Comparison of ENCODE assay signal across 11 mouse cellular contexts in the genomic region with DNA sequence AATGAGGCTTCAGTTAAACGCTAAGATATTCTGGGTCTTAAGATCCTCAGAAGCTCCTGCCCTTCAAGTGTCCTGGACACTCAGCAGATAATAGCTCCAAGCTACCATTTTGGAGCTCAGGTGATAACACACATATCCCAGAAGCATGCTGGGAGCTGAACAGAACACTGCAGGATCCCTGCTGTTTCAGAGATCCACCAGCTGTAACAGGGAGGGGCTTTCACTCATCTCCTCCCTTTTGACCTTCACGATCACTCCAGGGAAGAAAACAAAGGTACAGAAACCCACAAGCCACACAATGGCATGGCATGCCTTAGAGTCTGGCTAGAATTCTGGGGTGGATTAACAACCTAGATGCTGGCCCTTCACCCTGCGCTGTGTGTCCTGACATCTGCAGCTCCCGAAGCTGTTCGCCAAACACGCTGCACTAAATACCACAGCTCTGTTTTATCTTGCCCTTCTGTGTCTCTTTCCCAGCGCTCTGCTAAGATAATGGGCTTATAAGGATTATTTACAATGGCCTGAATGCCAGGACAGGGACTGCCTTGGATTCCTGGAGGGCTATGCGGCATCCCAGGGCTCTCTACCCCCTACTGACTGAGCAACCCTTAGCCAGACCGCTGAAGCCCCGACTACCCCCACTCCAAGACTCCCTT. TPM values are rescaled to one million over a fixed set of nuclear protein-coding genes. Genes with fewer than 3 reads are reported as not detected.
DNase-seq lines count a peak whose midpoint lies in the region; ATAC-seq and TF ChIP-seq lines count a peak whose summit lies in the region.
"Had no signal": no experiment of that assay in that cellular context is flagged by ENCODE, and none has a peak within 500 bp of the region (broad histone marks: within the 10 kb centered on the region; RNA-seq: fewer than 3 reads in every experiment).

No protein-coding gene starts in this region.

- TF ChIP-seq CTCF in midbrain, postnatal 0 days (IDR thresholded peaks at IDR 0.05): no peak

- no peak for ATAC-seq in midbrain, postnatal 0 days (ENCODE audit: low FRiP score)
- peak; percentile 24 for ATAC-seq in liver, embryonic 13.5 days (ENCODE audit: low read depth)

- no peak overlapping the region for H3K9ac ChIP-seq in midbrain, postnatal 0 days (replicated peaks; ENCODE audit: low read length, poor library complexity, severe bottlenecking)
- peak overlapping the region; percentile 54; the same call in 1 of the 2 replicates for H3K9ac ChIP-seq in liver, embryonic 13.5 days

- no peak overlapping the region for H3K4me3 ChIP-seq in midbrain, embryonic 10.5 days
- no peak overlapping the region for H3K4me3 ChIP-seq in midbrain, postnatal 0 days (ENCODE audit: low read depth, low read length)
- H3K4me3 ChIP-seq in embryonic facial prominence, embryonic 10.5 days: 0 out of 2 replicates have a peak overlapping the region, but pooled peaks have one; percentile 0
- H3K4me3 ChIP-seq in liver, embryonic 13.5 days (replicated peaks): no peak overlapping the region

- H3K9me3 ChIP-seq in midbrain, embryonic 10.5 days (replicated peaks): no peaks in the 10 kb centered on the region
- no peaks in the 10 kb centered on the region for H3K9me3 ChIP-seq in midbrain, postnatal 0 days (ENCODE audit: low read length)
- no peaks in the 10 kb centered on the region for H3K9me3 ChIP-seq in embryonic facial prominence, embryonic 10.5 days
- no peaks in the 10 kb centered on the region for H3K9me3 ChIP-seq in liver, embryonic 13.5 days (replicated peaks)

- no peak overlapping the region for H3K4me2 ChIP-seq in midbrain, postnatal 0 days (ENCODE audit: low read depth, low read length, poor library complexity, severe bottlenecking)
- peak overlapping the region; percentile 42 for H3K4me2 ChIP-seq in liver, embryonic 13.5 days

- H3K4me1 ChIP-seq in midbrain, embryonic 10.5 days: peaks cover 42% of the 10 kb centered on the region
- no peaks in the 10 kb centered on the region; the same call in none of the 2 replicates for H3K4me1 ChIP-seq in midbrain, postnatal 0 days (ENCODE audit: insufficient read depth, low read length)
- H3K4me1 ChIP-seq in embryonic facial prominence, embryonic 10.5 days: peaks cover 21% of the 10 kb centered on the region
- H3K4me1 ChIP-seq in liver, embryonic 13.5 days (replicated peaks): peaks cover 59% of the 10 kb centered on the region

- 5% methylated on average over 10 of the region's 10 CpGs for WGBS in midbrain, embryonic 10.5 days
- 10% methylated on average over 10 of the region's 10 CpGs for WGBS in midbrain, postnatal 0 days
- WGBS in embryonic facial prominence, embryonic 10.5 days: 9% methylated on average over 10 of the region's 10 CpGs
- 16% methylated on average over 10 of the region's 10 CpGs for WGBS in liver, embryonic 13.5 days (ENCODE audit: insufficient replicate concordance)

- peaks cover 26% of the 10 kb centered on the region for H3K27me3 ChIP-seq in midbrain, embryonic 10.5 days (ENCODE audit: low read depth, poor library complexity, severe bottlenecking)
- H3K27me3 ChIP-seq in midbrain, postnatal 0 days (ENCODE audit: insufficient read depth, low read length): no peaks in the 10 kb centered on the region
- peaks cover 12% of the 10 kb centered on the region for H3K27me3 ChIP-seq in embryonic facial prominence, embryonic 10.5 days (replicated peaks; ENCODE audit: low read depth, poor library complexity, severe bottlenecking)
- H3K27me3 ChIP-seq in liver, embryonic 13.5 days: no peaks in the 10 kb centered on the region

- peaks cover 13% of the 10 kb centered on the region for H3K36me3 ChIP-seq in midbrain, embryonic 10.5 days
- no peaks in the 10 kb centered on the region for H3K36me3 ChIP-seq in midbrain, postnatal 0 days (ENCODE audit: insufficient read depth, low read length)
- peaks cover 28% of the 10 kb centered on the region for H3K36me3 ChIP-seq in embryonic facial prominence, embryonic 10.5 days (replicated peaks)
- peaks cover 17% of the 10 kb centered on the region for H3K36me3 ChIP-seq in liver, embryonic 13.5 days

- H3K27ac ChIP-seq in midbrain, embryonic 10.5 days (replicated peaks): peak overlapping the region; percentile 6; the same call in 1 of the 2 replicates
- no peak overlapping the region for H3K27ac ChIP-seq in midbrain, postnatal 0 days (ENCODE audit: low read depth, low read length)
- H3K27ac ChIP-seq in embryonic facial prominence, embryonic 10.5 days (replicated peaks): peak overlapping the region; percentile 24; the same call in 1 of the 2 replicates
- peak overlapping the region; percentile 100 for H3K27ac ChIP-seq in liver, embryonic 13.5 days

- peak; percentile 36 for DNase-seq in midbrain, embryonic 10.5 days (ENCODE audit: low spot score)
- no peak for DNase-seq in midbrain, postnatal 0 days (ENCODE audit: low spot score)
- no peak for DNase-seq in embryonic facial prominence, embryonic 10.5 days (ENCODE audit: low spot score)
- peak; percentile 43 for DNase-seq in liver, embryonic 13.5 days
- peak; percentile 56 for DNase-seq in retina, postnatal 1 day
- no peak for DNase-seq in right cerebral cortex, postnatal 14 days
- no peak for DNase-seq in adrenal gland, adult 2 months
- DNase-seq in lung, postnatal 25 days (ENCODE audit: low spot score): no peak
- DNase-seq: cerebellum, adult 9-11 months; gastrocnemius, postnatal 10 days; kidney, postnatal 25 days had no signal

RNA-seq across cellular contexts. Expression of a gene that starts 36.8 kb away (rescaled TPM):
- 11.0 and 13.1 TPM in 2 replicates for polyA plus RNA-seq in midbrain, embryonic 10.5 days (2016; fragmentation: Nextera tagmentation; extraction: Ambion mirVana)
- 16.8 and 22.5 TPM in 2 replicates for total RNA-seq in midbrain, postnatal 0 days (2014; rRNA removed)
- 7.1 and 8.9 TPM in 2 replicates for polyA plus RNA-seq in midbrain, postnatal 0 days (2015; fragmentation: Nextera tagmentation; extraction: Ambion mirVana)
- polyA plus RNA-seq in embryonic facial prominence, embryonic 10.5 days (2016; fragmentation: Nextera tagmentation; extraction: Ambion mirVana): 12.9 and 13.3 TPM in 2 replicates
- 59.4 and 73.6 TPM in 2 replicates for polyA plus RNA-seq in liver, embryonic 13.5 days (2015; fragmentation: Nextera tagmentation; extraction: Ambion mirVana)
- total RNA-seq in adrenal gland, adult 2 months (2021): 10 to 100 TPM; 33.2 to 33.4 TPM
- 19.4 and 27.3 TPM in 2 replicates for polyA plus RNA-seq in adrenal gland, adult 2 months (2012; rRNA removed)

Comparison
In these comparisons a context has a peak if more than half of its experiments do, and no peak if none do; other contexts are left out.
1. DNase-seq: peak in midbrain, embryonic 10.5 days (single experiment), liver, embryonic 13.5 days (single experiment) and retina, postnatal 1 day (single experiment); none in midbrain, postnatal 0 days (single experiment), embryonic facial prominence, embryonic 10.5 days (single experiment), right cerebral cortex, postnatal 14 days (single experiment), adrenal gland, adult 2 months (single experiment) and lung, postnatal 25 days (single experiment).